Mouse (Mus musculus) G1E-ER4 (cell line): ENCODE measurements around the gene Spice1. TPM values are rescaled to one million over a fixed set of nuclear protein-coding genes. Genes with fewer than 3 reads are reported as not detected.

Source experiments
- GATA1 ChIP-seq: IDR thresholded peaks from one replicate; pipeline ENCODE4 v1.8.0; 2012; ENCODE audit warnings: low read length, inconsistent platforms
- polyA plus RNA-seq: library from polyadenylated mRNA; stranded (reverse); fragments of >175 nt; gene quantifications from 2 replicates; pipeline ENCODE4 v1.2.3, GENCODE M21; 2012

Spice1 gene
- polyA plus RNA-seq, 1 experiment, result 6.3 TPM

GRCm38 (mm10) chr16:44349801-44350397 lies 3.0 kb downstream of the Spice1 start:
- TF ChIP-seq GATA1, result no peak

GRCm38 (mm10) chr16:44356291-44356690 lies 9.4 kb downstream of the Spice1 start:
- no peak for TF ChIP-seq GATA1

- TF ChIP-seq GATA1, result no peak
Measured at GRCm38 (mm10) chr16:44357571-44358268, 10.8 kb downstream of the Spice1 start.

GRCm38 (mm10) chr16:44361921-44362890 lies 15.3 kb downstream of the Spice1 start:
- no peak for TF ChIP-seq GATA1

GRCm38 (mm10) chr16:44365522-44365921 lies 18.6 kb downstream of the Spice1 start:
- TF ChIP-seq GATA1, result peak; percentile 23

GRCm38 (mm10) chr16:44375459-44375858 lies 28.5 kb downstream of the Spice1 start:
- peak; percentile 23 for TF ChIP-seq GATA1

GRCm38 (mm10) chr16:44380006-44380405 lies 33.1 kb downstream of the Spice1 start:
- TF ChIP-seq GATA1, result no peak

GRCm38 (mm10) chr16:44381578-44381977 lies 34.7 kb downstream of the Spice1 start:
- TF ChIP-seq GATA1, result no peak

- no peak for TF ChIP-seq GATA1
Measured at GRCm38 (mm10) chr16:44383549-44383948, 36.6 kb downstream of the Spice1 start.

GRCm38 (mm10) chr16:44384251-44384650 lies 37.3 kb downstream of the Spice1 start:
- TF ChIP-seq GATA1, result no peak

- TF ChIP-seq GATA1, result no peak
Measured at GRCm38 (mm10) chr16:44391877-44392548, 45.1 kb downstream of the Spice1 start.

GRCm38 (mm10) chr16:44394577-44395243 lies 47.8 kb downstream of the Spice1 start, which contains the start of gene Cfap44:
Cfap44 (plus strand) TSS chr16:44394796.
- no peak for TF ChIP-seq GATA1

GRCm38 (mm10) chr16:44404933-44405332 lies 58.0 kb downstream of the Spice1 start:
- no peak for TF ChIP-seq GATA1

GRCm38 (mm10) chr16:44407211-44407610 lies 60.3 kb downstream of the Spice1 start:
- no peak for TF ChIP-seq GATA1

GRCm38 (mm10) chr16:44408290-44408689 lies 61.4 kb downstream of the Spice1 start:
- TF ChIP-seq GATA1, result no peak

- TF ChIP-seq GATA1, result no peak
Measured at GRCm38 (mm10) chr16:44410176-44410575, 63.3 kb downstream of the Spice1 start.
